Mouse (Mus musculus) spleen, postnatal 10 days (tissue): ENCODE results near the gene Reep6.
A peak's percentile ranks its signal among the peaks of the same experiment; 100 is the strongest.

ENCODE experiments used
- DNase-seq, 2 experiments: peaks; one replicate each; pipeline ENCODE4 v3.0.0; 2021 to 2022; ENCODE audit warnings: low spot score in 2 of 2

Gene Reep6

DNA sequence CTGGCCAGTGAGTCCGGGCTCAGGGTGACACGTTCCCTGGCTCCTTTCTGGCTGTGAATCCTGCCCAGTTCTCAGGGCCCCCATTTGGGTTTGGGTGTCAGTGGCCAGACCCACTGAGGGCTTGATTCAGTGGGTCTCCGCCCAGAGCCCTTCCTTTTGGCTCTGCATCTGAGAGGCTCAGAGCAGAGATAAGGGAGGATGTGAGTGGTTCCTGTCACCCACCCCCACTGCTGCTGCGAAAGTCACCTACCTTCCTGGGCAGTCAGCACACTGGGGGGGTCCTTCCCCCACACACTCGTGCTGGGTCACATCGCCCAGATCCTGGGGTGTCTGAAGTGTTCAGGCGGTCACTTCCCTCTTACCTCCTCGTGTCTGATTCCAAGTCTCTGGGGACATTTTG is 23.0 kb downstream of the Reep6 start:
- DNase-seq, result no peak

DNA sequence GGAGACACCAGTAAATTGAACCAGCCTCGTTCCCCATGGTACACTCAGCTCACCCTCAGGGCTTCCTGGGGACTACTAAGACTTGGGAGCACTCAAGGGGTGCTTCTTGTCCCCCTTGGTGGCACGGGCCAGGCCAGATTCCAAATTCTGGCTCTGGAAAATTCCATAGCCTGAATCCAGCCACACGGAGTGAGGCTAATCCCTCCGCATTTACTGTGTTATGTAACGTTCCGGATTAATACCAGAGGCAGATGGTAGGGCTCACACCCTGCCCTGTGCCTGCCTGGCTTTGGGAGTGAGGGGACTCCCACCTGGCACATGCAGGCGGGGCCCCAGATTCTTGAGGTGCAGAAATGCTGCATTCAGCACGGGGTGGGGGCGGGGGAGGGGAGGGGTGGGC is 25.7 kb downstream of the Reep6 start:
- no peak for DNase-seq

DNA sequence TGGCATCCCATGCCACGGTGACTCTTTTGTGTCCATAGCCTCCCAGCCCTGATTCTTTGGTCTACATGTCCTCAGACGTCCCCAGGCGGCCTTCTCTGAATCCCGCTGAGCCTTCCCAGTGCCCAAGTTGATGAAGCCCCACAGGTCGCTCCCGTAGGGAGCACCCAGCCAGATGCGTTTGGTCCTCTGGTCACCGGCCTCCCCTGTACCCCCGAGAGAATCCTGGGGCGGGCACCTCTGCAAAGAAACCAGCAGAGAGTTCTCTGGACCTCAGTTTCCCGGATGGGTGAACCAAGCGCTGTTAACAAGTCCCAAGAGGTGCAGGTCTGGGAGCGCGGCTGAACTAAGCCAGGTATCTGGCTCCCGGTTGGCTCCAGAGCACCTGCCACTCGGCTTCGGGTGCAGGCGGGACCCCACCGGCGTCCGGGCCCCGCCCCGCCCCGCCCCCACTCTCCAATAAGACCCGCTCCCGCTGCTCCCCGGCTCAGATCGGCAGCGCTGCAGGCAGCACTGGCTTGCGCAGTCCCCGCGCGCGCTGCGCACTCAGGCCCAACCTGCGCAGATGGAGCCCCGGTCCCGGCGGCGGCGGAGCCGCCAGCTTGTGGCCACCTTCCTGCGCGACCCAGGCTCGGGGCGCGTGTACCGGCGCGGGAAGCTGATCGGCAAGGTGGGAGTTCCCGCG is 26.4 kb downstream of the Reep6 start, which contains the start of gene Plk5:
Plk5 (plus strand) TSS at position 459 of the 682 bp plus-strand sequence.
- DNase-seq, result no peak

DNA sequence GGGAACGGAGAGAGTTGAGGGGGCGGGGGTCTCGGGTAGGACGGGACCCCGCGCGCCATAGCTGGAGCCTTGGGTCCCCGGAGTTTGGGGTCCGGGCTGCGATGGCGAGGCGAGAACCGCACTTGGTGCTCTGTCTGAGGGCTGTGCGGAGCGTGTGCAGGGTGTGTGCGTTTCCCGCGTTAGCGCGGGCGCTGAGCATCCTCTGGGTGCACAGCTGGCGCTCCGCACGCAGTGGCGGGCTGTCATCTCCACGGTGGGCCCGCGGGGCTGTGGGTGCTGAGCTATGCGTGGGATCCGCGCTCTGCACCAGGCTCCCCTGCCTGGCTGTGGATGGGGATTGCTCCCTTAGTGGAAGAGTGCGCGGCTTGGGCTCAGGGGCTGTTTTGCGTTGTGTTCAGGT is 27.0 kb downstream of the Reep6 start:
- DNase-seq, result no peak

DNA sequence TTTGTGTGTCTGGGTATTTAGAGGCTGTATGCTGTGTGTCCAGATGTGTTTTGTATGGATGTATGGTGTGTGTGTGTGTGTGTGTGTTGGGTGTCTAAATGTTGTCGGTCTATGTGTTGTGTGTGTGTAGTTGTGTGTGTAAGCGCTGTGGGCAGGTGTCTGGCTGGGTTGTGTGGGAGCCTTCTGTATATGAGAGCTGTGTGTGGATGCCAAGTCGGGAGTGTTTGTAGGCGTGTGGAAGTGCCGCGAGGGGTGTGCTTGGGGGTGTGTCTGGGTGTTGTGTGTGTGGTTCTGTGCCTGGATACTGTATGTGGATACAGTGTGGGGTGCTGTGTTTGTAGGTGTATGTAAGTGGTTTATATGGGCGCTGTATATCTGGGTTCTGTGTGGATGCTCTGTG is 27.6 kb downstream of the Reep6 start:
- no peak for DNase-seq

DNA sequence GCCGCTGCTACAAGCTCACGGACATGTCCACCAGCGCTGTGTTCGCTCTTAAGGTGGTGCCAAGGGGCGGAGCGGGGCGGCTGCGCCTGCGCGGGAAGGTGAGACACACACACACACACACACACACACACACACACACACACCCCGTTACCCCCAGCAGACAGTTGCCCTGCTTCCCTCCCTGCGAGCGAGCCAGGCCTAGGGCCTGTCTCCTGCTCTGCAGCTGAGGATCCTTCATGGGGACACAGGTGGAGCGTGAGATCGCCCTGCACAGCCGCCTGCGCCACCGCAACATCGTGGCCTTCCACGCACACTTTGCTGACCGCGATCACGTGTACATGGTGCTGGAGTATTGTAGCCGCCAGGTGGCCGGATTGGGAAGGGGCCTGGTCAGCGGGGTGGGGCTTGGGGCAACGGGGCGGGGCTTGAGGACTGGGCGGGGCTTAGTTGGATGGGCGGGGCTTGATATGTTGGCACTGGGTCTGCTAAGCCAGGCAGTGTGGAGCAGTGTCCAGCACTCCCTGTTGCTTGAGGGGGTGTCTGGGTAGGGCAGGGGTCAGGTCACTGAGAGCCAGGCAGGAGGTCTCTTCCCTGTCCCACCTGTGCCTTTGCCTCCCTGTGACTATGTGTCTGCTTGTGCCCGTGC is 28.4 kb downstream of the Reep6 start:
- no peak for DNase-seq

DNA sequence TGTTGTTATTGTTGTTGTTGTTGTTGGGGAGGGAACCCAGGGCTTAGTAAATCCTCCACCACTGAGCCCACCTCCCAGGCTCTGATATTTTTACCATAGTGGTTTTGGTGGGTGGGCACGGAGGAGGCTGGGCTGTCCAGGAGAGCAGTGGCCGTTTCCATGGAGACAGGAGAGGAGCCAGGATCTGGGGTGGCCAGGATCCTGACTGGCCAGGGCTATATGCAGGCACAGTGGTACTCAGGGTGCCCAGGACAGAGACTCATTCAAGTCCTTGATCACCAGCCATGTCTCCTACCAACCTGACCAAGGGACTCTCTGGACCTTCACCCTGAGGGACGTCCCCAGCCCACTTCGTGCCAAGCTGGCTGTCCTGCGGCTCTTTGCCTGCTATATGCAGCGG is 34.0 kb downstream of the Reep6 start:
- DNase-seq, result no peak

DNA sequence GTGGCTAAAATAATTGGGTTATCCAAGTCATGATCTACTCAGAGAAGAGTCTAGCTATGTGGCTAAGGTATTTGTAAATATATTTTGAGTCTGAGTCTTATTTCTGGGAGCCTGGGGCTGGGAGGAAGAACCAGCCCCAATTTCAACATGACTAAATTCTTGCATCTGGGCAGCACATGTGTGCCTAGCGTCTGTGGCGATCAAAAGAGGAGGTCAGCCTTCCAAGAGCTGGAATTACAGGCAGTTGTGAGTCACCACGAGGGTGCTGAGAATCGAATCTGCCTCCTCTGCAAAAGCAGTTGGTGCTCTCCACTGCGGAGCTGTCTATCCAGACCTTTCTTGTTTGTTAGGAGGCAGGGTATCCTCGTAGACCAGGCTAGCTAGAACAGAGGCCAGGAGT is 36.0 kb downstream of the Reep6 start:
- no peak for DNase-seq

DNA sequence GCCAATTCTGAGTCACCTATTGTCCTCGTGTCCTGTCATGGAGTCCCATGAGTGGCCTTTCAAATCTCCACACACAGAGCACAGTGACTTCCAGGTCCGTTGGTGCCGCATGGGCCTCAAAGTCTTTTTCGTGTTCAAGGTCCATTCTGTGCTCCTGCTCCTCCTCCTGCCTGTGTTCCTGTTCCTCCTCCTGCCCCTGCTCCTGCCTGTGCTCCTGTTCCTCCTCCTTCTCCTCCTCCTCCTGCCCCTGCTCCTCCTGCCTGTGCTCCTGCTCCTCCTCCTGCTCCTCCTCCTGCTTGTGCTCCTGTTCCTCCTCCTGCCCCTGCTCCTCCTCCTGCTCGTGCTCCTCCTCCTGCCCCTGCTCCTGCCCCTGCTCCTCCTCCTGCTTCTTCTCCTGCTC is 38.2 kb downstream of the Reep6 start:
- no peak for DNase-seq

DNA sequence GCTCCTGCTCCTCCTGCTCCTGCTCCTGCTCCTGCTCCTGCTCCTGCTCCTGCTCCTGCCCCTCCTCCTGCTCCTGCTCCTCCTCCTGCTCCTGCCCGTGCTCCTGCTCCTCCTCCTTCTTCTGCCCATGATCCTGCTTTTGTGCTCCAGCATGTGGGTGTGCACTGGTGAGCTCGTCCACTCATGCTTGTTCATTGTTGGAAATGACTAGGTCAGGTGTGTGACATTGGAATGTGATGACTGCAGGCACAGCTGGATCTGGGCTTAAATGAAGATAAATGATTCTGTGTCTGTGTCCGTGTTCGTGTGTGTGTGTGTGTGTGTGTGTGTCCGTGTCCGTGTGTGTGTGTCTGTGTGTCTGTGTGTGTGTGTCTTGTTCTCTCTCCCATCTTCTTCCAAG is 38.6 kb downstream of the Reep6 start:
- no peak for DNase-seq

DNA sequence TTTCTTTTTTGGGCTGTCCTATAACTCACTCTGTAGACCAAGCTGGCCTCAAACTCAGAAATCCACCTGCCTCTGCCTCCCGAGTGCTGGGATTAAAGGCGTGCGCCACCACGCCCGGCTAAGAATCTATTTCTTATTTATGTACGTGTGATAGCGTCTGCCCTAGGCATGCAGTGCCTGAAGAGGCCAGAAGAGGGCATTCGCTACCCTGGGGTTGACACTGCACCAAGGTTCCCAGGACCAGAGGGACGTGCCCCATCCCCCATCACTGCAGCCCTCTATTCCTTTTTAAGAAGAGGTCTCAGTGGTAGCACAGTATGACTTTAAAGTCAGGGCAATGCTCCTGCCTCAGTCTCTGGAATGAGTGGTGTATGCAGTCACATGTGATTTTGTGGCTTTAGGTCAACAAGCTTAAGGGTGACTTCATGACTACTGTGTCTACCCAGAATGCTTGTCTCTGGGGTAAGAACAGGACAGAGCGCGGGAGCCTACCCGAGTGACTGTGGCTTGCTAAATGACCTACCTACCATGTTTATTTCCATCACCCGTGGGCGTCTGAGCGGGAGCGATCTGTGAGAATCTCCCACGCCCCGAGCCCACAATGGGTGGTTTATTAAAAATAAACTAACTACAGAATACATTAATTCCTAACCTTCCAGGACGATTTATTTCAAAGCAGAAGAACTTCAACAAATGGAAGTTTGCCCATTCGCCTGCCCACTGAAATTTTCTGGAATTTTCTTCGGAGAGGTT is 40.4 kb downstream of the Reep6 start:
- DNase-seq, result peak in 1 of 2 experiments; percentile 60

DNA sequence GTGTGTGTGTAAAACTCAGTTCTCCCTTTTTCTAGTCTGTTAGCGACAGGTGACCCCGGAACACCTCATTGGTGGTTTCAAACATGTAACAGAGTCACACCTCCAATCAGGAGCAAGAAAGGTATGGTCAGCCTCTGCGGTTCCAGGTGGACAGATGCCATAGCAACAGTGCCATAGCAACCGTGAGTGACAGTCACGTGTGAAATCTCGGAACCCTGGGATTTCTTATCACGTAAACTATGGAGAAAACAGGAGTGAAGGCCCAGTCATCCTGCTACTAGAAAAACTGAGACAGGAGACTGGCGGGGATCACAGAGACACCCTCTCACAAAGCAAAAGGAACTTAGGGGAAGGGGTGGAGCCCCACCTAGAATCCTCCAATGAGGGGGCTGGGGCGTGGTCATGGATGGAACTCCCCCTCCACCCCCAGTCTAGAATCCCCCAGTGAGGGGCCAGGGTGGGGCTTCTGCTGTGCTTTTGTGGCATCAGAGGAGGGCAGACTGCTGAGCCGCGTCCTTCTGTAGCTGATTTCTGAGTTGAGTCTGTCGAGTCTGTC is 41.7 kb downstream of the Reep6 start:
- DNase-seq, result peak in 1 of 2 experiments; percentile 79

DNA sequence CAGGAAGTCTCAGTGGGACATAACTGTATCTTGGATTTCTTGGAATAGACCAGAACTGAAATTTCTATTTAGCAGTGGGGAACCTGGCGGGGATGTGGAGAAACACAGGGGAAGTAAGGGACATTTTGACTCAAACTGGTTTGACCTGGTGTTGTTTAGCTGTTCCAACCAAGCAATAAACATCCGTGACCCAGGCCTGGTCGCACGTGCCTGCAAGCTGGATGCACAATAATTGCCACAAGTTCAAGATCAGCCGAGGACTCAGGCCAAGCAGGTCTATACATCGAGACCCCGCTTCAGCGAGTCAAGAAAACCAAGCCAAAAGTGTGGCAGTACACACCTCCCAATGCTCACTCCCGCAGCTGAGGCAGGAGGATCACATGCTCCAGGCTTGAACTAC is 42.2 kb downstream of the Reep6 start:
- DNase-seq, result no peak

DNA sequence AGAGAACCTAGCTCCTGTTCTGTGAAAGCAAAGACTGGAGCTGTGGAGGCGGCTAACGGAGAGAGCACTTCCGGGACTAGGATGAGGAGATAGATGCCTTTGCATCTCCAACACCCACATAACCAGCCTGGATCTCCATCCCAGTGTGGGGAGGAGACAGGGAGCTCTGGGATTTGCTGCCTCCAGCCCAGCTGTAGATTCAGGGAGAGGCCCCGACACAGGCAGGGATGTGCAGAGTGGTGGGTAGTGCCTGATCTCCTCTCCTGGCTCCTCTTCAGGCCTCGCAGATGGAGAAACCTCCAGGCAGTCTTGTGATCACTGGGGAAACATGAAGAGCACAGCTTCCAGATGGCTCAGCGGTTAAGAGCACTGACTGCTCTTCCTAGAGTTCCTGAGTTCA is 43.0 kb downstream of the Reep6 start:
- no peak for DNase-seq

DNA sequence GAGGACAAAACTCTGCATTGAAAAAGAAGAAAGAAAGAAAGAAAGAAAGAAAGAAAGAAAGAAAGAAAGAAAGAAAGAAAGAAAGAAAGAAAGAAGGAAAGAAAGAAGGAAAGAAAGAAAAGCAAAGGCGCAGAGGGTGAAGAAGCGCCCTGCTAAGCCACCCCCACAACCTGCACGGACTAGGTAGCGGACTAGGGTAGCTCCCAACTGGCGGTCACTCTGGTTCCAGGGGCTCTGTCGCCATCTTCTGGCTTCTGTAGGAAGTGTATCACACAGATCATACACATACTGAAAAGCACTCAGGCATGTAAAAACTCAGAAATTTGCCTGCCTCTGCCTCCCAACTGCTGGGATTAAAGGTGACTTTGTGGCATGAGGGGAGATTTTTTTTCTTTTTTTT is 44.3 kb downstream of the Reep6 start:
- DNase-seq, result peak; percentile 64 to 87

DNA sequence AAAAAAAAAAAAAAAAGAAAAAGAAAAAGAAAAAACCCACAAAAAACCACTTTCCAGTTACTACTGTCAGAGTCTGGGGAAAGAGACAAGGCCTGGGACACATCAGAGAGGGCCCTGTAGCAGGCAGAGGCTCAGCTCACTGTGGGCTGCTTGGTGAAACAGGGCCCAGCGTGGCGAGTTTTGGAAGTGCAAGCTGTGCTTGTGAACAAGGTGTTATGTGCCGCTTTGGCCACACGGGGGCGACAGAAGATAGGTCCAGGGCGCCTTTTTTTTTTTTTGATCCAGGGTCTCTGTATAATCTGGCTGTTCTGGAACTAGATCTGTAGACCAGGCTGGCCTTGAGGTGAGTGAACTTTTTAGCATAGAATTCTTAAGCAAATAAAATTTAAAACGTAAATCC is 46.4 kb downstream of the Reep6 start:
- DNase-seq, result peak; percentile 86 to 96

DNA sequence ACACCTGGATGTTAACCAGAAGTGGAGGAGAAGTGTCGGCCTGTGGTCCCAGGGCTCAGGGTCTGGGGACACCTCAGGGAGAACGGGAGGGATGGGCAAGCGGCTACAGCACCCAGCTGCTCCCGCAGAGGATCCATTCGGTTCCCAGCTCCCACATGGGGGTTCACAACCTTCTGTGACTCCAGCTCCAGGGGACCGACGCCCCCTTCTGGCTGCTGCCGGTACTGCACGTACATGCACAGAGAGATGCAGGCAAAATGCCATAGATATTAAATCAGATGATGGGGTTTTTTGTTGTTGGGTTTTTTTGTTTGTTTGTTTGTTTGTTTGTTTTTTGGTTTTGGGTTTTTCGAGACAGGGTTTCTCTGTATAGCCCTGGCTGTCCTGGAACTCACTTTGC is 48.0 kb downstream of the Reep6 start:
- peak; percentile 52 to 72 for DNase-seq

DNA sequence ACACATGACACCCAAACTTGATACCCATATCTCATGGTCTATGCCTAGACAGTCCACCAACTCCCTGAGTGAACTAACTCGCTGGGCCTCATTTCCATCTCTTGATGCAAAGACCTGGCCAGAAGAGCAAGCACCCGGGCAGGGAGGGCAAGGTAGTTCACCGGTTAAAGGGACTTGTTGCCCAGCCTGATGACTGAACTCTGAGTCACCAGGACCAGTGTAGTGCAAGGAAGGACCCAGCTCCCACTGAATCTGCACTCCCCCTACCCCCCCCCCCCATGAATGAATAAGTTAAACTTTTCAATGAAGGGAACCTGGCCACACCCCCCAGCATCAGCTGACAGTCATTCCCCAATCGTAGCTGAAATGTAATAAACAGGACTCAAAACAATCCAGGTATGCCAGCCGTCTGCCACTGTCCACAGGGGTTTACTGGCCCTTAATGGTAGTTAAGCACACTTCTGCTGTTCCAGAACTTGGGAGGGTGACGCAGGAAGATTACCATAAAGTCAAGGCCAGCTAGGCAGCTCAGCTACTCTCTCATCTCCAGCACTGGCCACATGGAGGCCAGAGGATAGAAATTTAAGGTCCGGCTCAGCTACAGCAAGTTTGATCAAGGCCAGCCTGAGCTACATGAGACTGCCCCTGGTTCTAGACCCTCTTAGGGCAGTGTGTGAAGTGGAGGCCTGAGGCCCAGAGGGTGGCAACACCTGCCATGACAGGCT is 53.0 kb downstream of the Reep6 start:
- no peak for DNase-seq

DNA sequence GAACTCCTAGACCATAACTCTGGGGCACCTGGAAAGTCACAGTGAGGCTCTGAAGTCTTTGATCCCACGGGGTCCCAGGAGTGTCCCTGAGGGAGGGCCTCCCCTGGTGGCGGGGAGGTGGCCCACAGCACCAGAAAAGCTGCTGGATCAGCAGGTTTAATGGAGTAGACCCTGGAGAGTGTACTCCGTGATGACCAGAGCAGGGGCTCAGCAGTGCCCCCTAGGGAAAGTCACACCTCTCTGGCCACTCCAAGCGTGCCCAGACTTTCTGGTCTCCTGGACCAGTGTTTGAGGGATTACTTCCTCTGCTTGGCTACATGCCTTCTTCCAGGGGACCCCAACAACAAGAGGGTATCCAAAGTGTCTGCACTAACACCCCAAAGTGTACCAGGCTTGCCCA is 53.7 kb downstream of the Reep6 start:
- no peak for DNase-seq

DNA sequence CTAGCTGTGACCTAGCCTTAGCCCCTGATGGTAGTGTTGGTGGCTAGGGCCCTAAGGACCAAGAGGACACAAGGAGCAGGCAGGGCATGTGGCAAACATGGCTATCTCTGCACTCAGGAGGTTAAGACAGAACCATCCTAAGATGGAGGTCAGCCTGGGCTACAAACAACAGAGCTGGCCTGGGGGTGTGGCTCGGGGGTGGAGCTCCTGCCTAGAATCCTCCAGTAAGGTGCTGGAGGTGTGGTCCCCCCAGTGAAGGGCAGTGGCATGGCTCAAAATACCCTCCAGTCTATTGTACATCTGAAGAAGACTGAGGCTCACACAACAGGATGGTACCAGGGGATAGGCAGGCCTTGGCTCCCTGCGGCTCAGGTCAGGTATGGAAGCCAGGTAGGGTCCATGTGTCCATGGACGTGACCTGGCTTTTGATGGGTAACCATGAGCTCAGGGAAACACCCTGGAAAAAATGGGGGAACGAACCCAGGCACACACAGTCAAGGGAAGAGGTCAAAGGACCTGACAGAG is 54.4 kb downstream of the Reep6 start:
- DNase-seq, result peak in 1 of 2 experiments; percentile 50

DNA sequence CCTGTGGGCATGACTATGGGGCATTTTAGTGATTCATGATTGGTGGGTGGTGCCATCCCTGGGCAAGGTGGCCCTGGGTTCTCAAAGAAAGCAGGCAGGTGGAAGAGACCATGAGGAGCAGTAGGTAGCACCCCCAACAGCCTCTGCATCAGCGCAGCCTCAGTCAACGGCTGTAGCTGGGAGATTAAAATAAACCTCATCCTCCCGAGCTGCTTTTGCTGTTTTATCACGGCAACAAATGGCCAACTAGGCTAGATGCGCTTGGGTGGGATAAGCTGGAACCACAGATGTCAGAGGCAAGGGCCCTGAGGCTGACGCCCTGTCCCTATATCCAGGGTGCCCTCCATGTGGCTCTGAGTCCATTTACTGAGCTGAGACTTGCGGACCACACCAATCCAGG is 55.0 kb downstream of the Reep6 start:
- DNase-seq, result peak in 1 of 2 experiments; percentile 53

DNA sequence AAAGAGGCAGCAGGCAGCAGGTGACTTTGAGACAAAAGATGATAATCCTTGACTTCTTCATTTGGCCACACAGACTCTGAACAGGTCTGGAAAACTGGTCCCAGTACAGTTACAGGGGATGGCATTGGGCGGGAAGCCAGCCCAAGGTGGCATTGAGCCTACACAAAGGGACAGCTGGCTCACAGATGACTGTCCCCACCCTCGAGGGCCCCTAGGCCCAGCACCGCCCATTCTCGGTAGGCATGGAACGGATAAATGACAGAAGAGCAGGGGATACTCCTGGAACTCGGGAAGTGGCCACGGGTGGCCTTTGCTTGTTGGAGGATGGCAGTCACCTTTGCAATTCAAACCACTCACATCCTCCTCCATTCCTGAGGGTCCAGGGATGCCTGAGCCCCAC is 55.6 kb downstream of the Reep6 start:
- no peak for DNase-seq
